Mouse (Mus musculus): ENCODE results near the gene Schip1. TPM values are rescaled to one million over a fixed set of nuclear protein-coding genes. Genes with fewer than 3 reads are reported as not detected.
A peak's percentile ranks its signal among the peaks of the same experiment; 100 is the strongest.

Schip1 gene
- polyA plus RNA-seq, 1 experiment from 2014 or later, result 154 TPM

- H3K9ac ChIP-seq, result no peak overlapping the region
- WGBS, result 86% methylated on average over 6 of the region's 6 CpGs
- no peak for ATAC-seq (ENCODE audit: low FRiP score, low read depth)
- H3K4me3 ChIP-seq, result no peak overlapping the region
- H3K4me1 ChIP-seq (replicated peaks), result peaks cover 15% of the 10 kb centered on the region
- no peaks in the 10 kb centered on the region for H3K9me3 ChIP-seq
- no peaks in the 10 kb centered on the region for H3K36me3 ChIP-seq
- no peak overlapping the region for H3K27ac ChIP-seq (replicated peaks)
- no peaks in the 10 kb centered on the region for H3K27me3 ChIP-seq
- no peak overlapping the region for H3K4me2 ChIP-seq
Measured at GRCm38 (mm10) chr3:68499532-68500152, 435.0 kb downstream of the Schip1 start.

GRCm38 (mm10) chr3:68504838-68505237, 440.2 kb downstream of the Schip1 start:
- Histone ChIP-seq H3K27ac (replicated peaks) (no peak overlapping the region), H3K9ac (no peak overlapping the region), H3K36me3 (no peaks in the 10 kb centered on the region), H3K4me1 (replicated peaks) (peaks cover 9% of the 10 kb centered on the region), H3K27me3 (no peaks in the 10 kb centered on the region), H3K9me3 (no peaks in the 10 kb centered on the region), H3K4me2 (no peak overlapping the region), H3K4me3 (no peak overlapping the region)
- ATAC-seq (ENCODE audit: low FRiP score, low read depth), result no peak
- WGBS, result 88% methylated on average over 3 of the region's 3 CpGs

- no peak overlapping the region for H3K4me3 ChIP-seq
- H3K4me1 ChIP-seq (replicated peaks), result peaks cover 12% of the 10 kb centered on the region
- ATAC-seq (ENCODE audit: low FRiP score, low read depth), result no peak
- no peaks in the 10 kb centered on the region for H3K9me3 ChIP-seq
- no peak overlapping the region for H3K9ac ChIP-seq
- no peaks in the 10 kb centered on the region for H3K36me3 ChIP-seq
- H3K4me2 ChIP-seq, result no peak overlapping the region
- no peak overlapping the region for H3K27ac ChIP-seq (replicated peaks)
- 71% methylated on average over 7 of the region's 7 CpGs for WGBS
- H3K27me3 ChIP-seq, result no peaks in the 10 kb centered on the region
Measured at GRCm38 (mm10) chr3:68506769-68507318, 442.2 kb downstream of the Schip1 start.

- WGBS, result 51% methylated on average over 6 of the region's 6 CpGs
- H3K4me3 ChIP-seq, result no peak overlapping the region
- H3K4me1 ChIP-seq (replicated peaks), result peaks cover 16% of the 10 kb centered on the region
- no peaks in the 10 kb centered on the region for H3K27me3 ChIP-seq
- no peaks in the 10 kb centered on the region for H3K9me3 ChIP-seq
- H3K27ac ChIP-seq (replicated peaks), result 0 out of 2 replicates have a peak overlapping the region, but pooled peaks have one; percentile 41
- H3K36me3 ChIP-seq, result no peaks in the 10 kb centered on the region
- ATAC-seq (ENCODE audit: low FRiP score, low read depth), result no peak
- no peak overlapping the region for H3K9ac ChIP-seq
- H3K4me2 ChIP-seq, result no peak overlapping the region
Measured at GRCm38 (mm10) chr3:68508629-68509028, 444.0 kb downstream of the Schip1 start.

- ATAC-seq (ENCODE audit: low FRiP score, low read depth), result no peak
- no peak overlapping the region for H3K27ac ChIP-seq (replicated peaks)
- no peak overlapping the region for H3K9ac ChIP-seq
- H3K9me3 ChIP-seq, result no peaks in the 10 kb centered on the region
- no peaks in the 10 kb centered on the region for H3K36me3 ChIP-seq
- no peak overlapping the region for H3K4me2 ChIP-seq
- peaks cover 23% of the 10 kb centered on the region for H3K4me1 ChIP-seq (replicated peaks)
- 82% methylated on average over 5 of the region's 5 CpGs for WGBS
- no peak overlapping the region for H3K4me3 ChIP-seq
- no peaks in the 10 kb centered on the region for H3K27me3 ChIP-seq
Measured at GRCm38 (mm10) chr3:68510872-68511271, 446.3 kb downstream of the Schip1 start.

- H3K36me3 ChIP-seq, result no peaks in the 10 kb centered on the region
- H3K4me2 ChIP-seq, result no peak overlapping the region
- H3K4me1 ChIP-seq (replicated peaks), result peaks cover 31% of the 10 kb centered on the region
- ATAC-seq (ENCODE audit: low FRiP score, low read depth), result no peak
- H3K27me3 ChIP-seq, result no peaks in the 10 kb centered on the region
- no peak overlapping the region for H3K9ac ChIP-seq
- no peaks in the 10 kb centered on the region for H3K9me3 ChIP-seq
- no peak overlapping the region for H3K4me3 ChIP-seq
- 78% methylated on average over 4 of the region's 4 CpGs for WGBS
- H3K27ac ChIP-seq (replicated peaks), result no peak overlapping the region
Measured at GRCm38 (mm10) chr3:68511744-68512143, 447.1 kb downstream of the Schip1 start.

GRCm38 (mm10) chr3:68512327-68512726, 447.7 kb downstream of the Schip1 start:
- Histone ChIP-seq H3K9ac (no peak overlapping the region), H3K27ac (replicated peaks) (no peak overlapping the region), H3K4me3 (no peak overlapping the region), H3K36me3 (no peaks in the 10 kb centered on the region), H3K27me3 (no peaks in the 10 kb centered on the region), H3K4me2 (no peak overlapping the region), H3K4me1 (replicated peaks) (peaks cover 32% of the 10 kb centered on the region), H3K9me3 (no peaks in the 10 kb centered on the region)
- 77% methylated on average over 11 of the region's 11 CpGs for WGBS
- no peak for ATAC-seq (ENCODE audit: low FRiP score, low read depth)

- Histone ChIP-seq H3K4me3 (no peak overlapping the region), H3K9me3 (no peaks in the 10 kb centered on the region), H3K4me1 (replicated peaks) (peaks cover 30% of the 10 kb centered on the region), H3K27ac (replicated peaks) (no peak overlapping the region; the same call in 1 of the 2 replicates), H3K36me3 (no peaks in the 10 kb centered on the region), H3K27me3 (no peaks in the 10 kb centered on the region), H3K4me2 (no peak overlapping the region), H3K9ac (no peak overlapping the region)
- 41% methylated on average over 7 of the region's 7 CpGs for WGBS
- peak; percentile 58 for ATAC-seq (ENCODE audit: low FRiP score, low read depth)
Measured at GRCm38 (mm10) chr3:68513340-68514119, 448.9 kb downstream of the Schip1 start.

GRCm38 (mm10) chr3:68514120-68514497, 449.5 kb downstream of the Schip1 start:
- Histone ChIP-seq H3K27me3 (no peaks in the 10 kb centered on the region), H3K9ac (no peak overlapping the region), H3K4me1 (replicated peaks) (peaks cover 24% of the 10 kb centered on the region), H3K4me2 (no peak overlapping the region), H3K36me3 (no peaks in the 10 kb centered on the region), H3K9me3 (no peaks in the 10 kb centered on the region), H3K27ac (replicated peaks) (no peak overlapping the region), H3K4me3 (no peak overlapping the region)
- WGBS, result 32% methylated on average over 3 of the region's 3 CpGs
- ATAC-seq (ENCODE audit: low FRiP score, low read depth), result no peak; the same call in 1 of the 2 replicates

- H3K9me3 ChIP-seq, result no peaks in the 10 kb centered on the region
- WGBS, result 63% methylated on average over 3 of the region's 3 CpGs
- no peaks in the 10 kb centered on the region for H3K36me3 ChIP-seq
- no peaks in the 10 kb centered on the region for H3K27me3 ChIP-seq
- H3K9ac ChIP-seq, result no peak overlapping the region
- H3K4me3 ChIP-seq, result no peak overlapping the region
- no peak overlapping the region for H3K27ac ChIP-seq (replicated peaks)
- H3K4me2 ChIP-seq, result no peak overlapping the region
- ATAC-seq (ENCODE audit: low FRiP score, low read depth), result no peak
- peaks cover 23% of the 10 kb centered on the region for H3K4me1 ChIP-seq (replicated peaks)
Measured at GRCm38 (mm10) chr3:68514717-68515116, 450.1 kb downstream of the Schip1 start.

GRCm38 (mm10) chr3:68516393-68517081, 451.9 kb downstream of the Schip1 start:
- 69% methylated on average over 12 of the region's 12 CpGs for WGBS
- Histone ChIP-seq H3K9me3 (no peaks in the 10 kb centered on the region), H3K4me1 (replicated peaks) (peaks cover 23% of the 10 kb centered on the region), H3K9ac (no peak overlapping the region), H3K27ac (replicated peaks) (no peak overlapping the region), H3K27me3 (no peaks in the 10 kb centered on the region), H3K4me3 (no peak overlapping the region), H3K4me2 (no peak overlapping the region), H3K36me3 (no peaks in the 10 kb centered on the region)
- ATAC-seq (ENCODE audit: low FRiP score, low read depth), result no peak

GRCm38 (mm10) chr3:68517236-68517635, 452.6 kb downstream of the Schip1 start:
- ATAC-seq (ENCODE audit: low FRiP score, low read depth), result no peak
- no peaks in the 10 kb centered on the region for H3K9me3 ChIP-seq
- H3K36me3 ChIP-seq, result no peaks in the 10 kb centered on the region
- H3K4me3 ChIP-seq, result no peak overlapping the region
- 50% methylated on average over 7 of the region's 7 CpGs for WGBS
- no peak overlapping the region for H3K4me2 ChIP-seq
- H3K27ac ChIP-seq (replicated peaks), result no peak overlapping the region
- no peak overlapping the region for H3K9ac ChIP-seq
- H3K27me3 ChIP-seq, result no peaks in the 10 kb centered on the region
- H3K4me1 ChIP-seq (replicated peaks), result peaks cover 19% of the 10 kb centered on the region

Data from hindbrain, embryonic 15.5 days (tissue).